Mouse (Mus musculus): Measurements from ENCODE around the gene 1700029I15Rik. TPM values are rescaled to one million over a fixed set of nuclear protein-coding genes. Genes with fewer than 3 reads are reported as not detected.

1700029I15Rik gene
- polyA plus RNA-seq, 1 experiment from 2014 or later, result 3.5 TPM

DNA sequence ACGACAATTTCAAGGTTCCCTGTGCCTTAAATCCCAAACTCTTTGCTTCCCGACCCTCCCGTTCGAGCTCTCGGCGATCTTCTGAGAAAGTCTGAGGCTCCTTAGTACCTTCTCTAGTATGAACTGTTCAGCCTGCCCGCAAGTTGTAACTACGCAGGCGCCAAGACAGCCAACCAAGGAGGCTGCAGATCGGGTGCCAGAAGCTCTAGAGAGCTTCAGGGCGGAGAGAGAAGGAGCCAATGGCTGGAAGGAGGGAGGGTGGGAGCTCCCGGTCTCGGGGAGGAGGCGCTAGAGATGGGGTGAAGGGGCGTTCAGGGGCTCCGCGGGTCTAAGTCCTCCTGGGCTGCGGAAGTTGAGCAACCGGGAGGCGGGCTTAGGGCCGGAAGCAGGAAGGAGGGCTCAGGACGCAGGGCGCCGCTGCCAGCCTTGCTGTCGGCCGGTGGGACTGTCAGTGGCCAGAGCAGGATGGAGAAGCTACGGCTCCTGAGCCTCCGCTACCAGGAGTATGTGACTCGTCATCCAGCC is 7.2 kb upstream of the 1700029I15Rik start:
- peak overlapping the region; percentile 64 for H3K9ac ChIP-seq
- H3K4me2 ChIP-seq, result peak overlapping the region; percentile 91
- no peaks in the 10 kb centered on the region for H3K27me3 ChIP-seq
- WGBS, result 0% methylated on average over 29 of the region's 29 CpGs
- peak overlapping the region; percentile 78 for H3K4me3 ChIP-seq
- peaks cover 57% of the 10 kb centered on the region for H3K4me1 ChIP-seq
- peaks cover 24% of the 10 kb centered on the region for H3K36me3 ChIP-seq
- peak overlapping the region; percentile 92 for H3K27ac ChIP-seq
- H3K9me3 ChIP-seq, result no peaks in the 10 kb centered on the region
- ATAC-seq (ENCODE audit: insufficient number of reproducible peaks, low FRiP score, low TSS enrichment, low read depth), result peak; percentile 89

DNA sequence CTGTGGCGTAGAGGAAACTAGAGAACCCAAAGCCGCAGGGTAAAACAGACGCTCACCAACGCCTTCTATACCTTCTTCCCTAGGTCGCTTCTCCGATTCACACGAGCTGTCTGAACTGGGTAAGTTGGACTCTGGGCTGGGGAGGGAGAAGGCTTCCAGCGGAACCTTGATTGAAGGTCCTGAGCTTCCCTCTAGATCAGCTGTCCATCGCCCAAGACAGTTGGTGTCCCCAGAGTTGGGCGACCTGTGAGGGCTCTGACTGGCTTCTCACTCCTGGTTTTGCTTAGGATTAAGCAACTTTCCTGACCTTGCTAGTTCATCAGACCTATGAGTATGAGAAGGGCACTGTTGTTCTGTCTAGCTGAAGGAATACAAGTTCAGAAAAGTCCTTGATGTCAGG is 6.5 kb upstream of the 1700029I15Rik start:
- Histone ChIP-seq H3K36me3 (peaks cover 30% of the 10 kb centered on the region), H3K27me3 (no peaks in the 10 kb centered on the region), H3K4me1 (peaks cover 51% of the 10 kb centered on the region), H3K4me2 (peak overlapping the region; percentile 91), H3K27ac (peak overlapping the region; percentile 92), H3K9ac (peak overlapping the region; percentile 64), H3K4me3 (peak overlapping the region; percentile 78), H3K9me3 (no peaks in the 10 kb centered on the region)
- ATAC-seq (ENCODE audit: insufficient number of reproducible peaks, low FRiP score, low TSS enrichment, low read depth), result no peak
- 9% methylated on average over 10 of the region's 10 CpGs for WGBS

DNA sequence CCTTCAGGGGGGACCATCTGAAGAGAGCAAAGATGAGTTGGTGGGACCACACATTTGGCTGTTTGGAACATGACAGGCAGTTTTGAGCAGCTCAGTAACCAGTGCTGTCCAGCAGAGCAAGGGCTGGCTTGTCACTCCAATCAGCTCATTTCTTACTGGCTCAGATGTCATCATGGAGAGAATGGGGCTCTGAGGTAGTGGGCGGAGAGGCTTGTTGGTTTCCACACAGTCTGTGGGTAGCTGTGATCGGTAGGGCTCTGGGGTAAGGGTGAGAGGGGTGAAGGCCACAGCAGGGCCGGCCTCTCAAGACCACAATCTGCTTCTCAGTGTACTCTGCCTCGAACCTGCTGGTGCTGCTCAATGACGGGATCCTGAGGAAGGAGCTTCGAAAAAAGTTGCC is 6.0 kb upstream of the 1700029I15Rik start:
- Histone ChIP-seq H3K4me1 (peaks cover 46% of the 10 kb centered on the region), H3K4me3 (peak overlapping the region; percentile 78), H3K9me3 (no peaks in the 10 kb centered on the region), H3K4me2 (peak overlapping the region; percentile 91), H3K27ac (no peak overlapping the region), H3K9ac (peak overlapping the region; percentile 64; the same call in 1 of the 2 replicates), H3K36me3 (peaks cover 36% of the 10 kb centered on the region), H3K27me3 (no peaks in the 10 kb centered on the region)
- WGBS, result 81% methylated on average over 6 of the region's 6 CpGs
- ATAC-seq (ENCODE audit: insufficient number of reproducible peaks, low FRiP score, low TSS enrichment, low read depth), result no peak

DNA sequence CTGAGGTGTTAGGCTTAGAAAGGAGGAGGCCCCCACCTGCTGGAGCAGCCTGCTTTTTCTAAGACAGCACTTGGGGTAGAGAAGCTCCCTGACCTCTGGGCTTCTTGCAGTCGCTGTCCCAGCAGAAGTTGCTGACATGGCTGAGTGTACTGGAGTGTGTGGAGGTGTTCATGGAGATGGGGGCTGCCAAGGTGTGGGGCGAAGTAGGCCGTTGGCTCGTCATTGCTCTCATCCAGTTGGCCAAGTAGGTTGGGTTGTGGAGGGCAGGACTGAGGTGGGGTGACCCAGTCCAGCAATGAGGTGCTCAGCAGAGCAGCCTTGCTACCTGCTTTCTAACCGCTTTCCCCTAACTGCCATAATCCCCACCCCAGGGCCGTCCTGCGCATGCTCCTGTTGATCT is 5.0 kb upstream of the 1700029I15Rik start:
- 89% methylated on average over 7 of the region's 7 CpGs for WGBS
- no peak overlapping the region for H3K27ac ChIP-seq

DNA sequence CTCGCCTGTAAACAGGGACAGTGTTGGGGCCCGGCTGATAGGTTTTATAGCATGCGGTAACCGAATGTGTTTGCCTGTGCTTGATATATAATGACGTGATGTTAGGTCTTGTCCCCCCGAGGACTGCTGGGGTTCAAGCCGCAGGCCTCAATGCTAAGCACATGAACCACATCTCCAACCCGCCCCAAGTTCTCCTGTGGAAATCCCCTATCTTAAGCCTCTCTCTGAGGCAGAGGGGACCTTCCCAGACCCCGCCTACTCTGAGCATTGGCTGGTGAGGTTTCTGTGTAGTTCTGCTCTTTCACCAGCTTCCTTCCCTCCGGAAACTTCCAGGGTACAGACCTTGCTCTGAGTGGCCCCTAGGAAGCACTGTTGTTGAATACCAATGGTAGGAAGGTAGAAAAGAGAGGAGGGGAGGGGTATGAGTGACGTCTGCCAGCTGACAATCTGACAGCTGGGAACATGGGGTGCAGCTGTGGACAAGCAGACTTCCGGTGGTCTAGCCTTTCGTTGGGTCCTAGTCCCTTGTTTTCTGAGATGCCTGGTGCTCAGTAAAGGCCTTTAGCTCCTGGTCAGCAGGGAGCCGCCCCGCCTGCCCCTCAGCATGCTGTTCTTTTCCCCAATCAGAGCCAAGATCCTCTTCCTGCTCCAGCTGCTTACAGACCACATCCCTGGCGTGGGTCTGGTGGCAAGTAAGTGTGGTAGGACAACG is 2.4 kb upstream of the 1700029I15Rik start:
- ATAC-seq (ENCODE audit: insufficient number of reproducible peaks, low FRiP score, low TSS enrichment, low read depth), result no peak
- no peaks in the 10 kb centered on the region for H3K27me3 ChIP-seq
- peaks cover 72% of the 10 kb centered on the region for H3K36me3 ChIP-seq
- H3K9ac ChIP-seq, result no peak overlapping the region
- WGBS, result 73% methylated on average over 17 of the region's 17 CpGs
- no peak overlapping the region for H3K27ac ChIP-seq
- H3K9me3 ChIP-seq, result no peaks in the 10 kb centered on the region
- H3K4me3 ChIP-seq, result no peak overlapping the region
- H3K4me1 ChIP-seq, result peaks cover 11% of the 10 kb centered on the region
- H3K4me2 ChIP-seq, result no peak overlapping the region

More for the DNA sequence above, 5.0 kb upstream of the 1700029I15Rik start:
- no peaks in the 10 kb centered on the region for H3K27me3 ChIP-seq
- no peak overlapping the region for H3K9ac ChIP-seq
- H3K36me3 ChIP-seq, result peaks cover 46% of the 10 kb centered on the region
- H3K4me3 ChIP-seq, result no peak overlapping the region
- no peaks in the 10 kb centered on the region for H3K9me3 ChIP-seq
- no peak for ATAC-seq (ENCODE audit: insufficient number of reproducible peaks, low FRiP score, low TSS enrichment, low read depth)
- peaks cover 36% of the 10 kb centered on the region for H3K4me1 ChIP-seq
- no peak overlapping the region for H3K4me2 ChIP-seq

DNA sequence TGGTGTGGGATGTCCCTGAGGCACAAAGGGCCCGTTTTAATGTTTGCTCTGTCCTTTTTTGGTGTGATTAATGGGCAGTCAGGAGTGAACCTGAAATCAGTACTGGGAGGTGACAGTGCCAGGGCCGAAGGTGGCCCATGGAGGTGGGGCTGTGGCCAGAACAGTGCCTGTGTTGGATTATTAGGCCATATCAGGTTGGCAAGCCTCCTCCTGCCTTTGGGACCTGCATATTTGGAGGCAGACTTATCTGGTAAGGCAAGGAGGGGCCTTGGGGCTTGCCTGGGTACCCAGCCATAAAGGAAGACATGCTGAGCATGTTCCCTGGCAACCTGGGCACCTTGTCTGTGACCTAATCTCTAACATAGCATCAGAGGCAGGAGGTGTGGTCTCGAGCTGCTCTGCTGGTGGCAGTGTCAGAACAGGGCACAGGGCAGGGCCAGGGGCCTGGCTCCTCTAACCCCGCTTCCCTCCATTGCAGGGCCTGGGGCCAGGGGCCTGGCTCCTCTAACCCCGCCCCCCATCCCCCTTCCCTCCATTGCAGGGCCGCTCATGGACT is 1.8 kb upstream of the 1700029I15Rik start:
- Histone ChIP-seq H3K4me2 (no peak overlapping the region), H3K9me3 (no peaks in the 10 kb centered on the region), H3K36me3 (peaks cover 78% of the 10 kb centered on the region), H3K27ac (no peak overlapping the region), H3K4me1 (peaks cover 10% of the 10 kb centered on the region), H3K27me3 (no peaks in the 10 kb centered on the region), H3K4me3 (no peak overlapping the region), H3K9ac (no peak overlapping the region)
- 69% methylated on average over 6 of the region's 6 CpGs for WGBS
- ATAC-seq (ENCODE audit: insufficient number of reproducible peaks, low FRiP score, low TSS enrichment, low read depth), result no peak

DNA sequence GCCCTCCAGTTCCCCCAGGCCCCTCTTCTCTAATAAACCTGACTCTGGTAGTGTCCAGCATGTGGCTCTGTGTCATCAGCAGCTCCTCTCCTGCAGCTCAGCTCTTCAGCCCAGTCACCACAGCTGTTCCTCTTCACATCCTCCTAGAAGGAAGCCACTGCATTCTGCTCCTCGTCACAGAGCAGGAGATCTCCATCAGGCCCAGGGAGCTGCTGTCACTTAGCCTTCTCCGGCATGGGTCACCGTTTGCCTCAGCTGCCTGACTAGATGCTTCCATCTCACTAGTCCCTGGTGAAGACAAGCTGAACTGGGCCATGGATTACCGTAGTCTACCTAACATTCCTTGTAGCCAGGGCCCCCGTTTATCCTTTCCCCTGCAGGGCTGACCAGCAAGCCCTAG is 1.2 kb upstream of the 1700029I15Rik start:
- Histone ChIP-seq H3K9me3 (no peaks in the 10 kb centered on the region), H3K4me1 (peaks cover 4% of the 10 kb centered on the region), H3K9ac (no peak overlapping the region), H3K4me3 (no peak overlapping the region), H3K36me3 (peaks cover 84% of the 10 kb centered on the region), H3K27me3 (no peaks in the 10 kb centered on the region), H3K27ac (no peak overlapping the region), H3K4me2 (no peak overlapping the region)
- no peak for ATAC-seq (ENCODE audit: insufficient number of reproducible peaks, low FRiP score, low TSS enrichment, low read depth)
- WGBS, result 87% methylated on average over 5 of the region's 5 CpGs

DNA sequence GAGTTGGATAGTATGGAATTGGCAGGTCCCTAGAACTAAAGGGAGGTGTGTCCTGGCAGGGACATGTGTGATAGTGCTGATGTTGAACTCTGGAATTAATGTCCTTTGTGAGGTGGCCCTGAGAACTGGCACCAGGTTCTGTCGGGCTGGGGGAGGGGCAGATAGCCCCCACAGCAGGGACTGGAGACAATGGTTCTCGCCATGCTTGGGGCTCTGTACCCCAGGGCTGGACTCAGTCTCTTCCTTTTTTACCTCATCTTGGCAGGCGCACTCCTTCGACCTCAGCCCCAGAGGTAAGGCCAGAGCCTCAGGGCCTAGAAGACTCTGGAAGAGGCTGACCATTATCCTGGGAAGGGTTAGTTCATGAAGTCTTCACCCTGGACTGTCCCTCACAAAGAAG is 421 bp downstream of the 1700029I15Rik start:
- 84% methylated on average over 4 of the region's 4 CpGs for WGBS
- ATAC-seq (ENCODE audit: insufficient number of reproducible peaks, low FRiP score, low TSS enrichment, low read depth), result no peak
- Histone ChIP-seq H3K9me3 (no peaks in the 10 kb centered on the region), H3K36me3 (peaks cover 96% of the 10 kb centered on the region), H3K9ac (no peak overlapping the region), H3K27me3 (no peaks in the 10 kb centered on the region), H3K4me1 (peaks cover 3% of the 10 kb centered on the region), H3K4me3 (no peak overlapping the region), H3K4me2 (no peak overlapping the region), H3K27ac (no peak overlapping the region)

DNA sequence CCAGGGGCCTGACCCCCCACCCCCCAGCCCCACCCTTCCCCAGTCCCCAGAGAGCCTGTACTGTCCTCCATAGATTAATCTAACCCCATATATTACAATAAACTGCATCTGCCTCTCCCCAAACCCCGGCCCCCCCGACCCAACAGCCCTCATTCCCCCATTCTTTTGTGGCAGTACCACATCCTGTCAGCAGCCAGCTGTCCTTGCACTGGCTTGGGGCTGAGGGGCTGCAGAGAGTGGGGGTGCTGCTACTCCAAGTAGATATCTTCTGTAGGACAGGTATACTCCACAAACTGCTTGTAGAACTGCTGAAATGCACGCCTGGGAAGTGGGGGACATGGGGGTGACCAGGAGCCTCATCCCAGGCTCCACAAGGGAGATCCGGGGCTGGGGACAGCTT is 1.8 kb downstream of the 1700029I15Rik start:
- no peak overlapping the region for H3K4me3 ChIP-seq
- ATAC-seq (ENCODE audit: insufficient number of reproducible peaks, low FRiP score, low TSS enrichment, low read depth), result no peak
- 76% methylated on average over 4 of the region's 4 CpGs for WGBS
- H3K4me1 ChIP-seq, result peaks cover 15% of the 10 kb centered on the region
- no peak overlapping the region for H3K27ac ChIP-seq
- H3K36me3 ChIP-seq, result peaks cover 83% of the 10 kb centered on the region
- H3K4me2 ChIP-seq, result no peak overlapping the region
- no peak overlapping the region for H3K9ac ChIP-seq
- H3K9me3 ChIP-seq, result no peaks in the 10 kb centered on the region
- H3K27me3 ChIP-seq, result no peaks in the 10 kb centered on the region

DNA sequence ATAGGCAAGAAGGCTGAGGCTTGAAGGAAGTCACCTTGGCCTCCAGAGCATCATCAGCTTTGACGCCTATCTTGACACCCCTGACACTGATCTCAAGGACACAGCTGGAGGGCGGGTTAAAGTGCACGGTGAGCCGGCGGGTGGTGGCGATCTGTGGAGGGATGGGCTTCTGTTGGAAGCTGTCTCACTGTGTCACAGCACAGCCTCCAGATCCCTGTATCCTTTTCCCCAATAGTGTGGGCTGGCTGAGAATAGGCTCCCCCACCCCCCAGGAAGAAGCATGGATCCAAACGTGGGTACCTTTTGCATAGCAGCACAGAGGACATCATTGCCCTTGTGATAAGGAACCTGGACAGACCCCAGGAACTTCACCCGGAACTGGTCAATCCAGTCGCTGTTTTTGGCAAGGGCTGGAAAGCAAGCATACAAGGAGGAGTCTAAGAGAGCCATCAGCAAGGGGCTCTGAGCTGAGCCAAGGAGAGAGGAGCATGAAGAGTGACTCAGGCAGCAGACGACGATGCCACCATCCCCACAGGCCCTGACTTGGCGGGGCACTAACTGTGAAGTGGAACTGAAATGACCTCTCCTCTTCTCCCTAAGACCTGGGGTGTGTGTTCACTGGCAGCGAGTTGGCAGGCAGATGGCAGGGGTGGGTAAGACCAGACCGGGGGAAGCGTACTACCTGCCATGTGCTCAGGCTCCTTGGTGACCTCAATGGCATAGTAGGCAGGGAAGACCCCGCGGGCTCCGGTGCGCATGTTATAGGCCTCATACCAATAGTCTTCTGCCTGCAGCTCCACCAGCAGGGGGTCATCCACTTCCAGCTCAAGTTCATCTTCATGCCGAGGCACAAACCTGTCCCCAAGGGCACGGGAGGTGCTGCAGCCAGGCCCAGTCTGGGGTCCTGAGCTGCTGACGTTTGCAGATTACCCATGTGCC is 3.0 kb downstream of the 1700029I15Rik start:
- Histone ChIP-seq H3K9ac (no peak overlapping the region), H3K36me3 (peaks cover 70% of the 10 kb centered on the region), H3K27ac (no peak overlapping the region), H3K4me3 (no peak overlapping the region), H3K9me3 (no peaks in the 10 kb centered on the region), H3K27me3 (no peaks in the 10 kb centered on the region), H3K4me2 (no peak overlapping the region), H3K4me1 (peaks cover 26% of the 10 kb centered on the region)
- ATAC-seq (ENCODE audit: insufficient number of reproducible peaks, low FRiP score, low TSS enrichment, low read depth), result no peak
- WGBS, result 83% methylated on average over 22 of the region's 22 CpGs

DNA sequence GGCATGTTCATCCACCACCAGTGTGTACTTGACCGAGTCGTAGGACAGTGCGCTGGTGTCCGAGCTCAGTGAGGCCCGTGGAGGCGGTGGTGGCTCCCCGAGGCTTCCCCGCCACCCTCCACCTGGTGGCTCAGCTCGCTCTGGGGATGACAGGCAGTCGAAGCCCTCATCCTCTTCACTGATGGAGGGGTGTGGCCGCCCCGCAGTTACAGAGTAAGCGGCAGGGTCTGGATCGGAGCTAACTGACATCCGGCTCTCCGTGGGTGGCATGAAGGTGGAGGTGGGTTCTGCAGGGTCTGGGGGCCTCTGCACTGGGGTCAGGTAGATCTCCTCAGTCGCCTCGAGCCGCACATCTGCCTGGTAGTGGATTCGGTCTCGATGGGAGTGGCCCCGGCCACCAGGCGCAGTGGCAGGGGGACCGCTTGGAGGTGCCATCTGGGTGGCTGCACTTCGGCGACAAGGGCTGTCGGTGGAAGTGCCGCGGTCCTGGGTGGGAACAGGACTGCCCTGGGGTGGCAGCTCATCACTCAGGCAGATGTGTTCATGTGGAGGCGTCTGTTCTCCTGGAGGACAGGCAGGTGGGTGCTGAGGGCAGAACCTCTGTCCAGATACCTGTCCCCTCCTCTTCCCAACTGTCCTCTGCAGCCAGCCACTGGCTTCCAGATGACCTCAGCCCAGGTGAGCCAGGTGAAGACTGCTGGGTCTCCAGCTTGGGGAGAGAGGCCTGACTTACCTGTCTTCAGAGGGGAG is 4.7 kb downstream of the 1700029I15Rik start:
- WGBS, result 89% methylated on average over 30 of the region's 30 CpGs
- Histone ChIP-seq H3K36me3 (peaks cover 54% of the 10 kb centered on the region), H3K9ac (no peak overlapping the region), H3K4me1 (peaks cover 39% of the 10 kb centered on the region), H3K9me3 (no peaks in the 10 kb centered on the region), H3K27ac (no peak overlapping the region), H3K4me3 (no peak overlapping the region), H3K27me3 (no peaks in the 10 kb centered on the region), H3K4me2 (no peak overlapping the region)
- no peak for ATAC-seq (ENCODE audit: insufficient number of reproducible peaks, low FRiP score, low TSS enrichment, low read depth)
